Mouse (Mus musculus) liver, embryonic 13.5 days (tissue): ENCODE measurements around the gene Trdmt1. TPM values are rescaled to one million over a fixed set of nuclear protein-coding genes. Genes with fewer than 3 reads are reported as not detected.

Experiments used
- ATAC-seq: fragments of 200-750 bp; cut with Nextera tagmentation; 2 replicates; pipeline ENCODE4 v1.8.0; 2017; ENCODE audit warnings: low read depth, mild to moderate bottlenecking, moderate number of reproducible peaks, moderate library complexity
- DNase-seq: peaks from one replicate; pipeline ENCODE4 v3.0.0; 2022
- H3K27ac ChIP-seq: fragments of 300-500 bp; sonication (generic); 2 replicates; pipeline ENCODE4 v1.5.1; 2015; ENCODE audit warnings: moderate library complexity, mild to moderate bottlenecking, inconsistent platforms
- H3K27me3 ChIP-seq: fragments of 300-500 bp; sonication (generic); 2 replicates; pipeline ENCODE4 v1.6.1; 2015; ENCODE audit warnings: mild to moderate bottlenecking, inconsistent platforms
- H3K36me3 ChIP-seq: fragments of 300-500 bp; sonication (generic); 2 replicates; pipeline ENCODE4 v1.6.1; 2015; ENCODE audit warnings: mild to moderate bottlenecking, inconsistent platforms
- H3K4me1 ChIP-seq: fragments of 300-500 bp; sonication (generic); replicated peaks from 2 replicates; pipeline ENCODE4 v1.6.1; 2015; ENCODE audit warnings: inconsistent platforms
- H3K4me2 ChIP-seq: fragments of 300-500 bp; sonication (generic); 2 replicates; pipeline ENCODE4 v1.6.1; 2015; ENCODE audit warnings: inconsistent platforms, mild to moderate bottlenecking, moderate library complexity
- H3K4me3 ChIP-seq: fragments of 300-500 bp; sonication (generic); replicated peaks from 2 replicates; pipeline ENCODE4 v1.5.1; 2015; ENCODE audit warnings: mild to moderate bottlenecking, inconsistent platforms
- H3K9ac ChIP-seq: fragments of 300-500 bp; sonication (generic); 2 replicates; pipeline ENCODE4 v1.6.1; 2015; ENCODE audit warnings: mild to moderate bottlenecking, inconsistent platforms
- H3K9me3 ChIP-seq: fragments of 300-500 bp; sonication (generic); replicated peaks from 2 replicates; pipeline ENCODE4 v1.6.1; 2016; ENCODE audit warnings: inconsistent platforms
- WGBS: fragments of 180-500 bp; shearing (Covaris S2); methylation state at CpG from one replicate; pipeline ENCODE4 v1.1.7; 2015; ENCODE audit not compliant: insufficient replicate concordance; 5-methylcytosine and 5-hydroxymethylcytosine counted together
- polyA plus RNA-seq: library from polyadenylated mRNA; unstranded; fragments of >200 nt; fragmentation: Nextera tagmentation; extraction: Ambion mirVana; gene quantifications from 2 replicates; pipeline ENCODE4 v1.2.1, GENCODE M21; 2015

Trdmt1 gene
- polyA plus RNA-seq, 1 experiment from 2014 or later, result 4.8 TPM

- ATAC-seq (peak; percentile 71), DNase-seq (peak; percentile 15)
- WGBS, result under 1% methylated on average over 46 of the region's 46 CpGs
- H3K27me3 ChIP-seq, result peaks cover 63% of the 10 kb centered on the region
- H3K36me3 ChIP-seq, result 0 out of 2 replicates have a peak, but pooled peaks cover 2% of the 10 kb centered on the region
- H3K4me1 ChIP-seq, result peaks cover 31% of the 10 kb centered on the region
- H3K9ac ChIP-seq, result peak overlapping the region; percentile 67
- no peaks in the 10 kb centered on the region for H3K9me3 ChIP-seq
- peak overlapping the region; percentile 66 for H3K4me2 ChIP-seq
- H3K27ac ChIP-seq, result peak overlapping the region; percentile 49
- peak overlapping the region; percentile 60 for H3K4me3 ChIP-seq
Observed at GRCm38 (mm10) chr2:13574066-13574800, 29.8 kb upstream of the Trdmt1 start.

GRCm38 (mm10) chr2:13573408-13574065 lies 29.1 kb upstream of the Trdmt1 start, which contains the start of gene Vim:
Gene Vim, plus strand, starts transcription at chr2:13573927.
- H3K4me3 ChIP-seq, result peak within 1 kb of the TSS; percentile 60
- WGBS, result 0% methylated on average over 26 of the region's 26 CpGs
- peak within 1 kb of the TSS; percentile 66 for H3K4me2 ChIP-seq
- ATAC-seq, result peak; percentile 74
- peak within 1 kb of the TSS; percentile 58 for H3K27ac ChIP-seq
- H3K27me3 ChIP-seq, result peaks cover 63% of the 10 kb centered on the region
- H3K9ac ChIP-seq, result peak within 1 kb of the TSS; percentile 67
- peaks cover 31% of the 10 kb centered on the region for H3K4me1 ChIP-seq
- no peaks in the 10 kb centered on the region for H3K9me3 ChIP-seq
- no peaks in the 10 kb centered on the region for H3K36me3 ChIP-seq
- peak; percentile 48 for DNase-seq

DNA sequence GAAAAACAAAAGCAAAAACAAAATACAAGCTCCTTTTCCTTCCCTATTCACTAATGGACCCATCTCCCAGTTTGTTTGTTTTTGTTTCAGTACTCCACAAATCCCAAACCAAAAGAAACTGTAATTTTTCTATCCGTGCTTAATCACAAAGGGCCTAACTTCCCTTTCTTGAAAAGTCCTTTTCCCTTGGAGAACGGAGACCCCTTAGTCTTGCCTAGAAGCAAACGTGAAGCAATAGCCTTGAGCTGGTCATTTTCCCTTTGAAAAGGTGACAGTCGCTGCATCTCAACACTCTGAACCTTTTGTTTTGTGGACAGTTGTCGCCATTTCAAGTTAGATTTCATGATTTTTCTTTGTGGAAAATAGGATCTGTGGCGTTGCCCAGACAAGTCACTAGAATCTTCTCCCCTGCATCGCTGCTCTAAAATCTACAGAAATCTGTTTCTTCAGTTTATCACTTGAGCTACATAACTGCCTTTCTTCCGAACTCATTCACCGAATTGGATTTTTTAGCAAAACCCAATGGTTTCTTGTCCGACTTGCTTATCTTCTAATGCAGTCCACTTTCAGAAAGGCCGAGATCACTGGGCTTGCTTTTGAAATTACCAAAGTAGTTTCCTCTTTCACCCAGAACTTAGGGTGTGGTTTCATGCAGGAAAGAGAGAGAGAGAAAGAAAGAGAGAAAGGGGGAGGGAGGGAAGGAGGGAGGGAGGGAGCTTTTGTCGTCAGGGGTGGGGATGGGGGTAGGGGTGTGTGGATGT lies 28.4 kb upstream of the Trdmt1 start:
- peak overlapping the region; percentile 60 for H3K4me3 ChIP-seq
- peaks cover 31% of the 10 kb centered on the region for H3K4me1 ChIP-seq
- ATAC-seq, result no peak; the same call in 1 of the 2 replicates
- H3K4me2 ChIP-seq, result peak overlapping the region; percentile 66
- 5% methylated on average over 12 of the region's 12 CpGs for WGBS
- H3K9ac ChIP-seq, result no peak overlapping the region
- DNase-seq, result no peak
- peaks cover 60% of the 10 kb centered on the region for H3K27me3 ChIP-seq
- H3K9me3 ChIP-seq, result no peaks in the 10 kb centered on the region
- H3K36me3 ChIP-seq, result no peaks in the 10 kb centered on the region
- H3K27ac ChIP-seq, result peak overlapping the region; percentile 58

GRCm38 (mm10) chr2:13572101-13572553 lies 27.7 kb upstream of the Trdmt1 start:
- Histone ChIP-seq H3K9ac (no peak overlapping the region), H3K4me3 (no peak overlapping the region), H3K4me2 (no peak overlapping the region), H3K27me3 (peaks cover 60% of the 10 kb centered on the region), H3K27ac (no peak overlapping the region), H3K36me3 (no peaks in the 10 kb centered on the region), H3K9me3 (no peaks in the 10 kb centered on the region), H3K4me1 (peaks cover 31% of the 10 kb centered on the region)
- DNase-seq (no peak), ATAC-seq (no peak)
- 51% methylated on average over 4 of the region's 4 CpGs for WGBS

- DNase-seq (no peak), ATAC-seq (no peak)
- Histone ChIP-seq H3K4me2 (no peak overlapping the region), H3K4me1 (peaks cover 22% of the 10 kb centered on the region), H3K27me3 (peaks cover 46% of the 10 kb centered on the region), H3K9ac (no peak overlapping the region), H3K4me3 (no peak overlapping the region), H3K36me3 (no peaks in the 10 kb centered on the region), H3K27ac (no peak overlapping the region), H3K9me3 (no peaks in the 10 kb centered on the region)
- 33% methylated on average over 2 of the region's 2 CpGs for WGBS
Observed at GRCm38 (mm10) chr2:13570122-13570521, 25.7 kb upstream of the Trdmt1 start.

- Histone ChIP-seq H3K27me3 (no peaks in the 10 kb centered on the region; the same call in 1 of the 2 replicates), H3K27ac (no peak overlapping the region), H3K36me3 (no peaks in the 10 kb centered on the region), H3K9ac (no peak overlapping the region), H3K4me1 (peaks cover 3% of the 10 kb centered on the region; the same call in 1 of the 2 replicates), H3K4me3 (no peak overlapping the region), H3K4me2 (no peak overlapping the region), H3K9me3 (no peaks in the 10 kb centered on the region)
- ATAC-seq (no peak), DNase-seq (no peak)
- 47% methylated on average over 2 of the region's 2 CpGs for WGBS
Observed at GRCm38 (mm10) chr2:13560396-13560795, 15.9 kb upstream of the Trdmt1 start.

DNA sequence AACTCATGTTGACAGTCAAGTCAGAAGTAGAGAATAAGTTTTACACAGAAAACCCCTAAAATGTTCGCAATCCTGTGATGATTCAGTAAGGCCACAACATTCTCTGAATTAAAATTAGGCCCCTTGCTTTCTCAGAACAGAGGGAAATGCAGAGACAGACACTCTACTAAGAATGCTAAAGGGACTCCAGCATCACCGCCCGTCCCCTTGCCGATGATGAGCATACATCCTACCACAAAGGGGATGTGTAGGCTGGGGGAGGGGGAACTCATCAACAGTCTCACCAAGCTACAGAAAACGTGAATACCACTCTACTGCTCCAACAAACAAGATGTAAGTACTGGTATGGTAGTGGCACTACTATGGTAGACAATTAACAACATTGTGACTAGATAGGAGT lies 15.3 kb upstream of the Trdmt1 start:
- WGBS, result 58% methylated on average over 5 of the region's 5 CpGs
- no peaks in the 10 kb centered on the region; the same call in 1 of the 2 replicates for H3K27me3 ChIP-seq
- DNase-seq (no peak), ATAC-seq (no peak)
- H3K4me1 ChIP-seq, result peaks cover 3% of the 10 kb centered on the region; the same call in 1 of the 2 replicates
- no peak overlapping the region for H3K27ac ChIP-seq
- H3K9ac ChIP-seq, result no peak overlapping the region
- no peaks in the 10 kb centered on the region for H3K36me3 ChIP-seq
- H3K4me2 ChIP-seq, result no peak overlapping the region
- H3K4me3 ChIP-seq, result no peak overlapping the region
- no peaks in the 10 kb centered on the region for H3K9me3 ChIP-seq

DNA sequence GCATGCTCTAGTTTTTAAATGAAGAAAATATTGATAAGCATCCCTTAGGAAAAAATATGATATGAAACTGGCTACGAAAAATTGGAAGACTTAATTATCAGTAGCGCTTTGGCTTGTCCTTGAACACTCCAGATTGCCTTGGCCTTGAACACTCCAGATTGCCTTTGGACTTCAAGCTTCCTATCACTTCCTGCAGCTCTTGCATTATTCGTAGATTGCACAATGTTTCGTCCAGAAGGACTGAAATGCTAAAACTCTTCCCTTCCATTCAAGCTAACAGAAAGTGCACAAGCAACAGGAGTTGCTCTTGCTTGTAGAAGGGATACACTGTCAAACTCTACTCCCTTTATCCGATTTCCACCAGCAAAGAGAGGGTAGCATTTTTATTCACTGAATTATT lies 14.8 kb upstream of the Trdmt1 start:
- no peaks in the 10 kb centered on the region; the same call in 1 of the 2 replicates for H3K27me3 ChIP-seq
- H3K4me2 ChIP-seq, result no peak overlapping the region
- no peaks in the 10 kb centered on the region for H3K36me3 ChIP-seq
- no peak overlapping the region for H3K4me3 ChIP-seq
- 44% methylated on average over 5 of the region's 5 CpGs for WGBS
- peaks cover 3% of the 10 kb centered on the region; the same call in 1 of the 2 replicates for H3K4me1 ChIP-seq
- ATAC-seq (no peak), DNase-seq (no peak)
- H3K27ac ChIP-seq, result no peak overlapping the region
- H3K9me3 ChIP-seq, result no peaks in the 10 kb centered on the region
- H3K9ac ChIP-seq, result no peak overlapping the region

DNA sequence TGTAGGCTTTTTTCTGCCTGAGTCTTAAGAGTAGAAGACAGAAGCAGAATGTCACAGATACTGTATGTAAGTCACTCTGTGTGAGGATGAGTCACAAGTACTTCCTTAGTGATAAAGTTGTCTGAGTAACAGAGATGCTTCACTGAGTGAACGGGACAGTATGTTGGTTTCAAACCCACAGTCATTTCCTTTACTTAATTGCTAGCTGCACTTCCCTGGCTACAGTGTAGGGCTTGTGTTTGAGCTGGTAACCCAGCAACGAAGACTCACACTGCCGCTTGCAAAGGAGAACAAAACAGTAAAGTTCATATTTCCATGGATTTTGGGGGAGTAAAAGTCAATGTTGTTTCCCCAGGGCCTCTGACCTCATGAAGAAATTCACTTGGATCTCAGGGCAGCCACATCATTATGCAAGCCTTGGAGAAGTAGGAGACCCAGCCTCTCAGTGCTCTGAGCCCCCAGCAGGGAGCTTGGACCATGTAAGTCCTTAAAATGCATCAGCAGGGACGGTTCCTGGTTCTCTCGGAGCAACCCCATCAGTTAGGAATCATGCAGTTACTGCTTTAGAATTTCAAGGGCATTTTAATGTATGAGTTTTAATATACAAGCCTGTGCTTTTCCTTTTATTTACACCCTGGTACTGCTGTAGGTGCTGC lies 14.3 kb upstream of the Trdmt1 start:
- no peaks in the 10 kb centered on the region; the same call in 1 of the 2 replicates for H3K27me3 ChIP-seq
- no peaks in the 10 kb centered on the region for H3K36me3 ChIP-seq
- no peak overlapping the region for H3K9ac ChIP-seq
- H3K4me2 ChIP-seq, result no peak overlapping the region
- no peak overlapping the region for H3K27ac ChIP-seq
- H3K4me3 ChIP-seq, result no peak overlapping the region
- peaks cover 3% of the 10 kb centered on the region; the same call in 1 of the 2 replicates for H3K4me1 ChIP-seq
- WGBS, result 14% methylated on average over 5 of the region's 5 CpGs
- DNase-seq (no peak), ATAC-seq (0 out of 2 replicates have a peak, but pooled peaks have one; percentile 41)
- no peaks in the 10 kb centered on the region for H3K9me3 ChIP-seq

DNA sequence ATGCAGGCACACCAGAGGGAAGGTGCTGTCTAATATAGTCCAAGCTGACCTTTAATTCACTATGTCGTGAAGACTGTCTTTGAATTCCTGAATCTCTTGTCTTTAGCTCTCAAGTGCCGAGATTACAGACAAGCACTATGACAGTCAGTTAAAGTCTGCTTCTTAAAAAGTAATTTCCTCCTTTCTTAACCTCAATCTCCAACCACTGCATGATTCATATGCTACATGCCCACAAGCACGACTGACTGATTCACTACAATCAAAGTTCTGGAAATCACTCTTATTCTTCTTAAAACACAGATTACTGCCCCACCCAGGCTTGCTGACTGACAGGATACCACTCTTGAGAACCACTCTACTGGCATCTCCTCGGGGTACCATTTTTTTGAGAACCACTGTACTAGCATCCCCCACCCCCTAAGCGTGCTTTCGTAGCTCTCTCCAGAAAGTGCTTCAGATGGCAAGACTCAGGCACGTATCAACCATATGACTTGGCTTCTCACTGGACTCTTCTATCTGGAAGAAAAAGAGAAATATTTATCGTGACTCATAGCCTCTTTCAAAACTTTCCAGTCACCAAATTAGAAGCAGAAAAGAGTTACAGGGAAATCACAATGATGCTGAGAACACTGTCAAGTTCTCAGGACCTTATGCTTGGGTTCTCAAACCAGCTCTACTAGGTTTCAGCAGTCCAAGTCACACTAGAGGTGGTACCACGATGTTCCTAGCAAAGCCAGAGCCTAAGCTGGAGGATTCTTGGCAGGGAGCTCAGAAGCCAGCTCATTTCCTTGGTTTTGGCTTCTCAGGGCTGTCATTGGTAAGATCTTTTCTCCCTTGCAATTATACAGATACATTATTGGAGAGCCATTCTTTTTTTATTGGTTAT lies 12.9 kb upstream of the Trdmt1 start:
- no peak for ATAC-seq

More for the DNA sequence above, 12.9 kb upstream of the Trdmt1 start:
- 56% methylated on average over 9 of the region's 9 CpGs for WGBS
- Histone ChIP-seq H3K27me3 (no peaks in the 10 kb centered on the region; the same call in 1 of the 2 replicates), H3K36me3 (no peaks in the 10 kb centered on the region), H3K9me3 (no peaks in the 10 kb centered on the region), H3K9ac (no peak overlapping the region), H3K4me3 (no peak overlapping the region), H3K4me2 (no peak overlapping the region), H3K4me1 (peaks cover 3% of the 10 kb centered on the region; the same call in 1 of the 2 replicates), H3K27ac (no peak overlapping the region)
- no peak for DNase-seq
